Mouse (Mus musculus): ENCODE measurements at regions not wholly inside any gene's neighbourhood (a gene's known extent, or its start where the extent isn't known, plus 50 kb on each side); places are given as distances from the start of the nearest gene placed in this dataset.

DNA sequence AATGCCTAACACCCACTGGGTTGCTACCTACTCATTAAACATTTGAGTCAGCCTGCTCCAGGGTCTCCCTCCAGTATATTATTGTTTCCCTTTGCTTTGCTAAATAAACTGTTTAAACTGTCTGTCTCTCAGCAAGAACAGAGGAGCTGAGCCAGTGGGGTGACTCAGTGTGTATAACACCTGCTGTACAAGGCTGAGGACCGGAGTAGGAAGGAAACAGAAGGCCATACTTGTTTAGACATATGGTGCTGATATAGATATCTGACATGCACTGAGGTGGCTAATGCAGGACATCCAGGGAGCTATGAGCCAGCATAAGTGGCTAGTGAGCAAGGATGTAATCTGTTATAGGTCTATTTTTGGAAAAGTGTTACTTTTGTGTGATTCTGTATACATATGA lies 81.5 kb downstream of the Kcna5 start:
- TF ChIP-seq POLR2AphosphoS5 (IDR thresholded peaks at IDR 0.05; ENCODE audit: insufficient replicate concordance, low read depth, low read length), result no peak
- TF ChIP-seq GATA1 (IDR thresholded peaks at IDR 0.05; ENCODE audit: borderline replicate concordance, low read length), result no peak
- no peak for TF ChIP-seq CTCF (IDR thresholded peaks at IDR 0.05; ENCODE audit: low read depth, low read length)
- TF ChIP-seq TAL1 (conservative IDR thresholded peaks at IDR 0.05; ENCODE audit: low read depth, low read length), result no peak
